Mouse (Mus musculus) layer of hippocampus, adult 2 months (tissue): ENCODE data around the gene Tmem30b. TPM values are rescaled to one million over a fixed set of nuclear protein-coding genes. Genes with fewer than 3 reads are reported as not detected.
A peak's percentile ranks its signal among the peaks of the same experiment; 100 is the strongest.

Experiments used
- DNase-seq, 2 experiments: peaks; one replicate each; pipeline ENCODE4 v3.0.0; 2022; ENCODE audit warnings: low spot score in 2 of 2
- H3K27ac ChIP-seq: fragments of 200-600 bp; 2 replicates; pipeline ENCODE4 v1.8.1; 2022
- H3K4me3 ChIP-seq: fragments of 200-600 bp; 2 replicates; pipeline ENCODE4 v1.8.1; 2022; ENCODE audit warnings: mild to moderate bottlenecking
- CTCF ChIP-seq: fragments of 200-600 bp; conservative IDR thresholded peaks from 2 replicates; pipeline ENCODE4 v1.8.1; 2022; ENCODE audit warnings: antibody characterized with exemption, mild to moderate bottlenecking, moderate library complexity
- total RNA-seq, 2 experiments: library from RNA; stranded (reverse); gene quantifications; 2 replicates each; pipeline ENCODE4 v1.2.3; 2021

Gene Tmem30b
- total RNA-seq, 2 experiments from 2014 or later = not detected

DNA sequence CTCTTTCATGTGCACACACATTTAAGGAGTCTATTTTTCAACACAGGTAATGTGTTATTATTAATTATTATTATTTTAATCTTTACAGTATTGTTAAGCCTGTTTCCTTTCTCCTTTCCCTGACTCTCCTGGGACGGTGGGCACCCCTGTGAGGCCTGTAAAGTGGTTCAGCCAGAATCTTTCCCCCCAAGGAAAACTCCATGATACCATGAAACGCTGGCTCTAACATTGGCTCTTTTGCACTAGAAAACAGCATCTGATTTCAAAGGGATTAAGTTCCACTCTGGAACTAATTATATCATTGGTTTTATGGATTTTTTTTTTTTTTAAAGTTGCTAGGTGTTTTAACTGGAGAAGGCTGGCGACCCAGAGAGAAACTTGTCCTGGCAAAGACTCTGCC, 24.2 kb downstream of the Tmem30b start:
- Histone ChIP-seq H3K27ac (no peak overlapping the region), H3K4me3 (no peak overlapping the region)
- DNase-seq = no peak
- TF ChIP-seq CTCF = no peak

GRCm38 (mm10) chr12:73521238-73521841, 24.9 kb downstream of the Tmem30b start:
- DNase-seq = no peak
- TF ChIP-seq CTCF = no peak
- no peak overlapping the region for H3K27ac ChIP-seq
- H3K4me3 ChIP-seq = no peak overlapping the region

DNA sequence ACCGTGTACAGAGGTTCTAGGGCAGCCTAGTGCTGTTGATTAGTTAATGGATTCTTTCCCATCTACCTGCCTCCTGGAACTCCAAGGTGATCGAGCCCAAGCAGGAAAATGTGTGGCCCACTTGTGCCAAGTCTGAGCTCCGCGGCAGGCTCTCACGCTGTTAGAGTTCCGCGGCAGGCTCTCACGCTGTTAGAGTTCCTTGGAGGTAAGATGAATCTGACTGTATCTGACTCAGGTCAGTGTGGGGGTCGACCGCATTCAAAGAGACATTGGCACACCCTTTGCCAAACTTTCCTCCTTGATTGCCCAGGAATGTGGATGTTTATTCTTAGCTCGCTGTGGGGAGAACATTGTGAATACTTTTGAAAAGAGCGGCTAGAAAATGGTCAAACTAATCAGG, 28.4 kb downstream of the Tmem30b start:
- no peak for TF ChIP-seq CTCF
- Histone ChIP-seq H3K4me3 (no peak overlapping the region), H3K27ac (no peak overlapping the region)
- DNase-seq = no peak

DNA sequence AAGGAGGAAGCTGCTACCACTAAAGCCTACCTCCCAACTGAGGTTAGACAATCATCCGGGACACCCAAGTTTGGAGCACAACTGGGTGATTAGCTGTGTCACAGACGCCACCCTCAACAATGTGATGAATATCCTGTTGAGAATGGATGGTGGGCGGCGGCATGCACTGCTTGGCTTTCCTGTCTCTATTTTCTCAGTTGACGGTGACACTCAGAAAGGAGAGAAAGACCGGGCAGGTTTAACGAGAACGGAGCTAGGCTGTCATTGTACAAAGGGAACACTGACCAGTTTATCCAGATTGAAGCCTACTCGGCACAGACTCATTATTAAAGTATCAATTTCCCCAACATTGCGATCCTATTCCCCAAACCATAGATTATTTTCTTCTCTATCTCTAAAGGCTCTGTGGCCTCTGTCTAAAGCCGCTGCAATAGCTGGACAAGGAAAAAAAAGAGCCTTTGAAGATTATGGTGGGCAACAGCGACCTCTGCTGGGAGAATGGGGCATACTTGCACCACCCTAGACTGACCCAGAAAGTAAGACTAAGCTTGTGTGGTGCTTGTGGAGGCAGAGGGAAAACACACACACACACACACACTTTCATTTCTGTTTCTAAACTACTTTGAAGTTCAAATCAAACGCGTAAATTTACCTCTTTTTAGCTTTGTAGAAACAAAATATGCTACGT, 29.0 kb downstream of the Tmem30b start:
- TF ChIP-seq CTCF = peak; percentile 95
- peak; percentile 51 to 75 for DNase-seq
- Histone ChIP-seq H3K4me3 (peak overlapping the region; percentile 38; the same call in 1 of the 2 replicates), H3K27ac (no peak overlapping the region)

DNA sequence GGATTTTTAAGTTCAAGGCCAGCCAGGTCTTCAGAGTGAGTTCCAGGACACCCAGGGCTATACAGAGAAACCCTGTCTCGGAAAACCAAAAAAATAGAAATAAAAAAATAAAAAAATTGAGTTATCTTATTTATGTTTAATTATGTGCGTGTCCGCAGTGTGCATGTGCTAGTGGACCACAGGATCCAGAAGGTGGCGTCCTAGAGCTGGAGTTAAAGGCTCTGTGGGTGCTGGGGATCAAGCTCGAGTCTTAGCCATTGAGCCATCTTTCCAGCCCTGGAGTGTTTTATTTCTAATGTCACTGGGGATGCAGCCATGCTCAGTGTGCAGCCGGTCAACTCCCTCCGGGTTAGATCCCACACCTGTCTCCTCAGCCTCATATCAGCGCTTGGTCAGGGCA, 29.7 kb downstream of the Tmem30b start:
- no peak for TF ChIP-seq CTCF
- H3K27ac ChIP-seq = no peak overlapping the region
- no peak for DNase-seq
- no peak overlapping the region for H3K4me3 ChIP-seq

GRCm38 (mm10) chr12:73514722-73515121, 31.5 kb downstream of the Tmem30b start:
- TF ChIP-seq CTCF = no peak
- H3K27ac ChIP-seq = no peak overlapping the region
- H3K4me3 ChIP-seq = no peak overlapping the region
- DNase-seq = no peak

DNA sequence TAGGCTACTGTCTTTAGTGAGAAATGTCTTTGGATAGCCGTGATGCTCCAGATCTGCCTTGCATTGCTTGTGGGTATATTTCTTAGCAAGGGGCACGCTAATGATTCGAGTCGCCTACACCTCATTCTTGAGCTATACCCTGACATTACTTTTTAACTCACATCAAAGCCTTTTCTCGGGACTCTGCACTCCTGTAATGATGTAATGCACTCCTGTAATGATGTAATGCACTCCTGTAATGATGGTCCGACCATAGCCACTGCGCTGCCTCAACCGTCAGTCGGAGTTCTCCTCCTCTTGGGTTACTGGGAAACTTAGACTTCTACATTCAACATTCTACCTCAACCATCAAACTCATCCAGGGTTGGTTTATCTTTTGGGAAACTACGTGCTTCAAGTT, 32.2 kb downstream of the Tmem30b start:
- Histone ChIP-seq H3K27ac (no peak overlapping the region), H3K4me3 (no peak overlapping the region)
- no peak for DNase-seq
- TF ChIP-seq CTCF = no peak

GRCm38 (mm10) chr12:73511467-73512047, 34.6 kb downstream of the Tmem30b start:
- TF ChIP-seq CTCF = no peak
- H3K27ac ChIP-seq = no peak overlapping the region
- no peak for DNase-seq
- H3K4me3 ChIP-seq = no peak overlapping the region

DNA sequence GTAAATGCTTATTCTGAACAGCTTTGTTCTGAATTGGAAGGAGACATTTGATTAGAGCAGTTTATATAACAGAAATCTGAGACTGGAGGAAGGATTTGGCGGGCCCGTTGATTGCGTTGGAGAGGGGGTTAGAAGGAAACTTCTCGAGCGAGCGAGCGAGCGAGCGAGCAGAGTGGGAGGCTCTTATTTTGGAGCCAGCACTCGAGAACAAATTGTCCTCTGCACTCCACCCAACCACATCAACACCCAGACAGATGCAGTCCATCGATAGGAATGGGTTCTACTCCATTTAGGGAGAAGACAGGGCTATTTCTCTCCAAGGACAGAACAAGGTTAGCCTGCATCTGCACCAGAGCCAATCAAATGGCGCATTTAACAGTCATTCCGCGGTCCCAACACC, 39.1 kb downstream of the Tmem30b start:
- peak overlapping the region; percentile 65 for H3K27ac ChIP-seq
- DNase-seq = peak; percentile 16 to 19
- TF ChIP-seq CTCF = no peak
- peak overlapping the region; percentile 8; the same call in 1 of the 2 replicates for H3K4me3 ChIP-seq

- Histone ChIP-seq H3K27ac (peak overlapping the region; percentile 43), H3K4me3 (no peak overlapping the region; the same call in 1 of the 2 replicates)
- TF ChIP-seq CTCF = no peak
- DNase-seq = no peak
Observed at GRCm38 (mm10) chr12:73506648-73507047, 39.5 kb downstream of the Tmem30b start.

DNA sequence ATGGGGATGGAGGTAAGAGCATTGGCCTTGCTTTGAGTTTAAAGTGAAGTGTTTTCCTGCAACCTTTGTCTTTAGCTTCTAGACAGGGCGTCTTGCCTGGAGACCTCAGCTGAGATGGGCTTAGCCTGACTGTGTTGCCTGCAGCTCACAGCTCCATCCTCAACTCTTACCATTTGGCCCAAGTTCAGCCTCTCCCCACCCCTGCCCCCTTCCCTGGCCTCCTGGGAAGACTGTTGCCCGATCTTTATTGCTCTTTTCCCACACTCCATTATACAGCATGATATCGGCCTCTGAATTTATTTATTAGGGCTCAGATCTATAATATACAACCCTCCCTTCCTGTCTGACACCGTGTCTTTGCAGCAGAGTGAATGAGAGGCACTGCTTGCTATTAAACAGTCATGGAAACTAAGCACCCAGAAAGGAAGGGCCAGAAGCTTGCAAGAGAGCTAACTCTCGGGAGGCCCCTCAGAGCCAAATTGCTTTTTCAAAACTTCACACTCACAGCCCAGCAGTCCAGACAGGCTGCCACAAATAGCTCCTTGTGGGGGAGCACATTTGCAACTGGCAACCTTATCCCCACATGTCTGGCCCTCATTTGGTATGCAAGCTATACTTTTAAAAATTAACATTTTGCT, 45.4 kb downstream of the Tmem30b start:
- no peak for TF ChIP-seq CTCF
- no peak overlapping the region for H3K27ac ChIP-seq
- no peak overlapping the region for H3K4me3 ChIP-seq
- no peak for DNase-seq

DNA sequence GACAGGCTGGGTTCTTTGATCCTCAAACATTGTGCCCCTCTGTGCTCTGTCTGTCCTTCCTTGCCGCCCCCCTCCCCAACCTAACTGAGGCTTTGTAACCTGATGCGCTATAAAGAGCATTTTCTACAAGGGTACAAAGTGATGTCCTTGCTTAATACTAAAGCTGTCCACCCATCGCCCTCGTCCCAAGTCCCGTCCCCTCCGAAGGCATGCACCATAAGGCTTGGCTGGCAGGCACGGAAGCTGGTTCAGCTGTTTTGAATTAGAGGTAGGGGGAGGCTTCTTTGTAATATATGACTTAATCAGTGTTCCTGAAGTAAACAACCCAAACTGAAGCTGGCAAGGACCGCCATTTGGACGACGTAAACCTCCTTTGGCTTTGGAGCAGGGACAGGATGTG, 51.0 kb downstream of the Tmem30b start:
- Histone ChIP-seq H3K4me3 (no peak overlapping the region), H3K27ac (no peak overlapping the region)
- TF ChIP-seq CTCF = no peak
- no peak for DNase-seq

DNA sequence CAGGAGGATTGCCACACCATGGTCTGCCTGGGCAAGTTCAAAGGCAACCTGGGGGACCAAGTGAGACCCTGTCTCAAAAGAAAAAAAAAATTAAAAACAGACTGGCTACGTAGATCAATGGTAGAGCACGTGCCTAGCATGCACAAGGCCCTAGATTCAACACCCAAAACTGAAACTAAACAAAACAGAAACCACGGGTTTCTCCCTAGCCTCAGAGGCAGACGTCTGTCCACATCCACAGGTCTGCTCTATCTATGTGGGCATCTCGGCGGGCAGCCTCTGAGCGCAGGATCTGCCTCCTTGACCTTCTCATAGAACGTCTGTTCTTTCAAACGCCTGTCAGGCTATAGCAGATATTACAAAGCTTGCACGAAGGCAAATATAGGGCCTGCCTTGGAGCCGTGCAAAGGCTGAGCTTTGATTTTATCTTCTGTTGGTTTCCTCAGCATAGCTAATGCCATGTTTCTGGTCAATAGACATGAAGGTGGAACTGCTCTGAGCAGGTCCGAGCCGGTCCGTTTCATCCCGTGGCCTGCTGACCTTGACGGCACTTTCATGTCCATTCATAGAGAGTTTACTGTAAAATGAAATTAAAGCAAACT, 52.2 kb downstream of the Tmem30b start:
- no peak for DNase-seq
- Histone ChIP-seq H3K27ac (no peak overlapping the region), H3K4me3 (no peak overlapping the region)
- no peak for TF ChIP-seq CTCF

Other genes with a start within 250 kb of the Tmem30b start
- gene Prkch, start 38.4 kb upstream of the Tmem30b start, total RNA-seq = 1 to 10 TPM; 3.2 to 3.7 TPM